Mouse (Mus musculus): ENCODE measurements at regions not wholly inside any gene's neighbourhood (a gene's known extent, or its start where the extent isn't known, plus 50 kb on each side); places are given as distances from the start of the nearest gene placed in this dataset.

DNA sequence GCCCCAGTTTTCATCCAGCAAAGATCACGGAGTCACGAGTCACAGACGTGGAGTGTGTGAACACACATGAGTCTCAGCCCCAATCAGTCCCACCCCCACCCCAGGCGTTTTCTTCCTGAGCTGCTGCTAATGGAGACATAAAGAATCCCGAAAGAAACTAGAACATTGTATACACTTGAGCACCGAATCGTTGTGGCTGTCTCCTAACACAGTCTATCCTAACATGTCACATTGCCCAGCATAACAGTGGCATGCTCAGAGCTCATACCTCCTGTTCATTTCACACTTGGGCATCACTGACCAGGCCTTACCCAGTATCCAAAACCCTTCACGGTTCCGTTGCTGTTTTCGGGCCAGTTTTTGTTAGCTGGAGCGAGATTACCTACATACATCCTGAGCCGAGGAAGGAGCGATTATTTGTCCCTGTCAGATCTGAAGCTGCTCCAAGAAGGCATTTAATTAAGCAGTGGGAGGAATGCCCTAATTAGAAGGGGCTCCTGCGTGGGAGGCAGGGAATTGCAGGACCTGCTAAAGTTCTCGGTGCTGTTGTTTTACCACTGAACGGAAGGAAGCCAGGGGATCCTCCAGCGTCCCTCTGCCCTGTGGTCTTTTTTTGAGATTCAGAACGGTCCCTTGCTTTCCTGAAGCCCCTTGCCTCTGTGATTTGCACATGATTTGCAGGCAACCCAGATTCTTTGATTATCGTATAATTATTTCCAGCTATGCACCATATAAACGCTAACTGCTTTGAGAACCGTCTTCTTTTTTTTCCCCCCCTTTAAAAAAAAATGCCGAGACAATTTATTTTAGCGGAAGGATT, 53.4 kb upstream of the Nap1l1 start:
- peak; percentile 19 to 44 for DNase-seq

DNA sequence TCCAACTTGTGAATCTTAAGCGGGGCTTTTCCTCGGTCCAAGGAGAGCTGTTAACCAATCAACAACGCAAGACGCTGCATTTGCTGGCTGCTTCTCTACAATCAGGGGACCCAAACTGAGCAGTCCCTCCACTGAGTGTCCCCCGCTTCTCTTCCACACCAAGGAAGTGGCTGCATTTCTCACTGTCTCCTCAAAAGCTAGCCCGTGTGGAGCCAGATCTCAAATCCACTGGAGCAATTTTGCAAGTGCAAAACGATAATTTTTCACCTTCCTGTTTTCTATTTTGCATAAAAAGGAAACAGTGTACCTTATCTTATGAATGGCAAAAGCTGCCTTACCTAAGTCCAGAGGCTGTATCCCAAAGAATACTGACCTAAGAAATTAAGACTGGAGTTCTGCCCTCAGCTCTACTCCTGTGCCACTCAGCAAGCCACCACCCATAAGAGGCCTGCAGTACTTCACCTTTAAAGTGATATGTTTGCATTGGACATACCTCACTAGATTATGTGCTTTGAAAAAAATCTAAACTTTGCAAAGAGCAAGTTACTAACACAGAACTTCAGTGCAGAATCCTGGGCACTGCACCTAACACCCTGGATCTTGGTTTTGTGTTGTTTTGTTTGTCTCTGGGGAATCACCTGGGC, 52.7 kb upstream of the Nap1l1 start:
- peak; percentile 10 to 21 for DNase-seq

DNA sequence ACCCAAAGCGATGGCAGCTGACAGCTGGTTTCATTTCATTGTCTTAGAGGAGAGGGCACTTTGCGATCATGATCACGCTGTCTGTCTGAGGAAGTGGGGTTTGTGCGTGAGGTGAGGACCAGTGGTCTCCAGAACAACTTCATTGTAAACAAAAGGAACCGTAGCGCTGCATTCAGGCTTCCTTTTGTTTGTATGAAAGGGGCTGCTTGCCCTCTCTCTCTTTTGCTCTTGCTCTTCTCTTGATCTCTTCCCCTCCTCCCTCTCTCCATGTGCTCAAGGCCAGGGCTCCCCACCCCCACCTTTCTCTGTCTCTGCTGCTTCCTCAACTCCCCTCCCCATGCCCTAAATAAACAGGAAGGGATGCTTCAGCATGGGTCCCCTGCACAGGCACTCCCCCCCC, 51.0 kb upstream of the Nap1l1 start:
- no peak for DNase-seq

DNA sequence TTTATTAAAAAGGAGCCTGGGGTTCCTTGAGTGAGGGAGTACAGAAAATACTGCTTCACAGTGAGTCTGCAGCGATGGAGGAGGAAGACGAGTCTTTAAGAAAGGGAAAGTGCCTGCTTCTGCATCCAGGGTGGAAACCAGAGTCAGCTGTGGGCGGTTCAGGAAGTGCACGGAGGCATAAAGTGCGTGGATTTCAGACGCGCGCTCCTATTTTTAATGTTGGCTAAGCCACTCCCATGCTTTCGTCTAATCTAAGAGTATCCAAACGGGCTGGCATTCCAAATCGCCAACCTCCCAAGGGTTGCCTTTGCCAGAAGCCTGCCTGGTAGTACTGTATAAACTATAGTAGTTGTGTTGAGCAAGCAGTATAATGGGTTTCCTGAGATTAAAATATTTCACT, 50.4 kb upstream of the Nap1l1 start:
- peak in 1 of 2 experiments; percentile 4 for DNase-seq
